Mouse (Mus musculus) forebrain, embryonic 10.5 days (tissue): Measurements from ENCODE around the gene Akr1c12. TPM values are rescaled to one million over a fixed set of nuclear protein-coding genes. Genes with fewer than 3 reads are reported as not detected.

ENCODE experiments used
- DNase-seq: peaks from one replicate; pipeline ENCODE4 v3.0.0-alpha.2; 2017; ENCODE audit warnings: low spot score; ENCODE audit errors: extremely low spot score
- H3K27ac ChIP-seq: fragments of 300-500 bp; sonication (generic); 2 replicates; pipeline ENCODE4 v1.5.1; 2016; ENCODE audit warnings: mild to moderate bottlenecking
- H3K27me3 ChIP-seq: fragments of 300-500 bp; sonication (generic); 2 replicates; pipeline ENCODE4 v1.6.1; 2016; ENCODE audit warnings: mild to moderate bottlenecking; ENCODE audit not compliant: poor library complexity, severe bottlenecking
- H3K36me3 ChIP-seq: fragments of 300-500 bp; sonication (generic); replicated peaks from 2 replicates; pipeline ENCODE4 v1.6.1; 2016; ENCODE audit warnings: mild to moderate bottlenecking, moderate library complexity
- H3K4me1 ChIP-seq: fragments of 300-500 bp; sonication (generic); 2 replicates; pipeline ENCODE4 v1.6.1; 2016
- H3K4me3 ChIP-seq: fragments of 300-500 bp; sonication (generic); 2 replicates; pipeline ENCODE4 v1.5.1; 2016; ENCODE audit warnings: mild to moderate bottlenecking, moderate library complexity
- H3K9me3 ChIP-seq: fragments of 300-500 bp; sonication (generic); 2 replicates; pipeline ENCODE4 v1.6.1; 2016; ENCODE audit warnings: mild to moderate bottlenecking, moderate library complexity
- WGBS: fragments of 180-500 bp; shearing (Covaris S2); methylation state at CpG from one replicate; pipeline ENCODE4 v1.1.7; 2016; 5-methylcytosine and 5-hydroxymethylcytosine counted together
- polyA plus RNA-seq: library from polyadenylated mRNA; unstranded; fragments of >200 nt; fragmentation: Nextera tagmentation; extraction: Ambion mirVana; gene quantifications from 2 replicates; pipeline ENCODE4 v1.2.1, GENCODE M21; 2016

Gene Akr1c12
- polyA plus RNA-seq, 1 experiment from 2014 or later, result 0.15 TPM

DNA sequence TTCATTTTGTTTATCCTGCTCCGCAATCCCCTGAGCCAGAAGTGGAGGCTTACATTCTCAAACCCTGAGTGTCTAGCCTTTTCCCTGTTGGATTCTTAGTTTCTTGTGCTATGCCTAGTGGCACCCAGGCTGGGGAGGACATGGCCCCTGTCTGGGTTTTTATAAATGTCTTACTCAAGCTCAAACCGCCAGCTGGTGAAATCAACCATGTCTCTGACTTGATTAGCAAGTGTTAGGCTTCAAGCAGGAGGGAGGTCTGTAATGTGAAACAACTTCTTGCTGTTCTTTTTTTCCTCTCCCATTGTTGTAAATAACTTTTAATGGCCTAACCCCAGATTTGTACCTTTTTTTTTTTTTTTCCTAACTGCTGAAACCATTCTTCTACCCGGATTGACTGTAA lies 29.9 kb downstream of the Akr1c12 start:
- 59% methylated on average over 3 of the region's 3 CpGs for WGBS
- Histone ChIP-seq H3K27ac (no peak overlapping the region), H3K36me3 (no peaks in the 10 kb centered on the region), H3K9me3 (no peaks in the 10 kb centered on the region), H3K27me3 (no peaks in the 10 kb centered on the region), H3K4me1 (peaks cover 9% of the 10 kb centered on the region), H3K4me3 (no peak overlapping the region)
- no peak for DNase-seq

DNA sequence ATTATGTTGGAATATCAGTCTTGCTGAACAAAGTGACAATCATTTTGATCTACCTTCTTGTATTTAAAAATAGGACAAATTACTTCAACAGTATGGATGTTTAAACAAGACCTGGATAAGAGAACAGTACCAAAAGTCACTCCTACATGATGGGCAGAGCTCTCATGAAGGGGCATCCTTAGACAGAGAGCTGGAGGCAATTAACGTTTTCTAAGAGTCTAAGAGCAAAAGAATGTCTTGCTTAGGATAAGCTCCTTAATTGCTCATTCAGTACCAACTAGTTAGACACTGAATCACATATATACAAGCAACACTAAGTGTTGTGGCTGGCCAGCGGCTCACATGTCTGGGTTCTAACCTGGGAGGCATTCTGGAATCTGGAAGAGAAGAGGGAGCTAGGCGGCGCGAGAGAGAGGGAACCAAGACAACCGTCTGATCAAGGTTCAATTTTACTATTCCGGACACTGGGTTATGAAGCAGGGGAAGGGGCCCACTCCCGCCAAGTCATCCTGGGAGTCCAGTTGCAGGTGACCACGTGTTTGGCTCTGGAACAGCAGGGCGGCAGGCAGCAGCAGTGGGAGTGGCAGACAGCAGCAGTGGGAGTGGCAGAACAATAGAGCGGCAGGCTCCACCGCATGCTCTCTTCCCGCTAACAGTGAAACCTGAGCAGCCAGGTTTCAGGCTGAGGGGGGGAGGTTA lies 34.2 kb downstream of the Akr1c12 start:
- no peaks in the 10 kb centered on the region for H3K9me3 ChIP-seq
- no peaks in the 10 kb centered on the region for H3K27me3 ChIP-seq
- H3K27ac ChIP-seq, result peak overlapping the region; percentile 66; the same call in 1 of the 2 replicates
- WGBS, result 2% methylated on average over 13 of the region's 13 CpGs
- DNase-seq, result peak; percentile 64
- peaks cover 9% of the 10 kb centered on the region for H3K4me1 ChIP-seq
- peak overlapping the region; percentile 46 for H3K4me3 ChIP-seq
- no peaks in the 10 kb centered on the region for H3K36me3 ChIP-seq

DNA sequence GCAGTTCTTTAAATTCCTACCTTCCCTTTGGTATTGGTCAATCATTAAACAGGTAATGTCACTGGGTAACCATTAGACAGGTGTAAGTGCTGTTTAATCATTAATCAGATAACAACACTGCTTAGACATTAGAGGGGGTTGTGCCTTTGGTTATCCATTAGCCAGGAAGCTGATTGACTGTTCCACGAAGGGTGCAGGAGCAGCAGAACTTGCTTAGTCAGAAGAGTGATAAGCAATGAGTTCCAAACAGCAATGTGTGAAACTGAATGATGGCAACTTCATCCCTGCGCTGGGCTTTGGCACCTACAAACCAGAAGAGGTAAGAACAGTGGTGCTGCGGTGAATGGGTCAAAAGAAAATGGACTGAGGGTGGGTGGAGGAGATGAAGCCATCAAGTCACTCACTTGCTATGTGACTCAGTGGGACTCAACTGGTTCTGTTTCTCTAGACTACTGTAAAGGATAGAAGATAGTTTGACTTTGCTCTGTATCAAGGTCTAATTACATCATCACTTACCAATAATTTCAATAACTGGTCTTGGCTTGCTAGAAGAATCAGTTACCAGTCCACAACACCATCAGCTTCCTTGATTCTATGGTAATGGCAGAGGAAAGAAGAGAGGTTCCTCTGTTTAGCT lies 45.6 kb downstream of the Akr1c12 start:
- WGBS, result 86% methylated on average over 3 of the region's 3 CpGs
- no peaks in the 10 kb centered on the region for H3K27me3 ChIP-seq
- H3K27ac ChIP-seq, result no peak overlapping the region
- H3K9me3 ChIP-seq, result no peaks in the 10 kb centered on the region
- H3K36me3 ChIP-seq, result no peaks in the 10 kb centered on the region
- no peaks in the 10 kb centered on the region for H3K4me1 ChIP-seq
- H3K4me3 ChIP-seq, result no peak overlapping the region
- DNase-seq, result no peak

DNA sequence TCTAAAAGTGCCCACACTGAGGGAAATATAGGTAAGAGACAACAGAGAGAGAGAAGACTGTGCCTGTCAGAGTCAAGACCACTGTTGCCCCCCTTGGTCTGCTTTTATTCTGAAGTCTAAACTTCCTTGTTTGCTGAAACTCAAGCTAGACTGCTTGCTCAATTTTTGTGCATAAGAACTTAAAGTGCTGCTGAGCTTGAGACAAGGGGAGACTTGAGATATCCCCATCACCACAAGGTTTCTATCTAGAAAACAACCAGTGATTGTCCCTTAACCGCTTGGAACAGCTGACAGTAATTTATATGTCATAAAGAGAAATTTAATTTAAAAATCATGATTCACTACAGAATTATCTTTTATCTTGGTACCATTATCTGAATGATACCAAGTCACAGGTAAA lies 46.1 kb downstream of the Akr1c12 start:
- H3K27ac ChIP-seq, result no peak overlapping the region
- 90% methylated on average over 1 of the region's 1 CpGs for WGBS
- H3K9me3 ChIP-seq, result no peaks in the 10 kb centered on the region
- H3K4me1 ChIP-seq, result no peaks in the 10 kb centered on the region
- H3K27me3 ChIP-seq, result no peaks in the 10 kb centered on the region
- no peak for DNase-seq
- H3K36me3 ChIP-seq, result no peaks in the 10 kb centered on the region
- H3K4me3 ChIP-seq, result no peak overlapping the region

DNA sequence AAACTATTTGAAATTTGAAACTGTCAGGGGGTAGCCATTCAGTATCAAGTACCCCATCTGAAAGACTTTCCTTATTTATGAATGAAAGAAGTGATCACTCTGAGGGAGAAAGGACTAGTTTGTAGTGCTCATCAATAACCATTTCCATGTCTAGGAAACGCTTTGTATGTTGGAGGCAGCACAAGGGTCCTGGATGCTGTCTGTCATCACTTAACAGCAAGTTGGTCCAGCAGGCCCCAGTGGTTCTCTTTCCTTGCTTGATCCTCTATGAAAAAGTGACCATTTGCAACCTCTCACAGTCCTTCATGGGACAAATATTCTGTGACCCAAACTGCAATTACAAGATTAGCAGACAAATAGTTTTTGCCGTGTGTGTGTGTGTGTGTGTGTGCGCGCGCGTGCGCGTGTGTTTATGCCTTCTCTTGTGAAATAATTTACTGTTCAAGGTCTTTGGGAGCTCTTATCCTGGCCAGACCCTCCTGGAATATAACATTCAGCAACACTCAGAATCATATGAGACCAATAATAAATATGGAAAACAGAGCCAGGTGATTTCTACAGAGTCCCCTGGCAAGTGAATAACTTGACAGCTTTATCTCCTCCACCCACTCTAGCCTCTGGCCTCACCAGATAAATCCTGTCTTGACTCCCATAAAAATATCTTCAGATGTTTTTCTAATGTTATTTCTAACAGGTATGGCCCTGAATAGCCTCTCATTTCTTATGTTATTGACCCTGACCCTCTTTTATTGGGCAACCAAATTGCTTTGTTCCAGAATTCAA lies 48.2 kb downstream of the Akr1c12 start:
- no peaks in the 10 kb centered on the region for H3K36me3 ChIP-seq
- 94% methylated on average over 8 of the region's 8 CpGs for WGBS
- no peaks in the 10 kb centered on the region for H3K4me1 ChIP-seq
- H3K4me3 ChIP-seq, result no peak overlapping the region
- no peak overlapping the region for H3K27ac ChIP-seq
- no peaks in the 10 kb centered on the region for H3K9me3 ChIP-seq
- no peaks in the 10 kb centered on the region for H3K27me3 ChIP-seq
- DNase-seq, result no peak

DNA sequence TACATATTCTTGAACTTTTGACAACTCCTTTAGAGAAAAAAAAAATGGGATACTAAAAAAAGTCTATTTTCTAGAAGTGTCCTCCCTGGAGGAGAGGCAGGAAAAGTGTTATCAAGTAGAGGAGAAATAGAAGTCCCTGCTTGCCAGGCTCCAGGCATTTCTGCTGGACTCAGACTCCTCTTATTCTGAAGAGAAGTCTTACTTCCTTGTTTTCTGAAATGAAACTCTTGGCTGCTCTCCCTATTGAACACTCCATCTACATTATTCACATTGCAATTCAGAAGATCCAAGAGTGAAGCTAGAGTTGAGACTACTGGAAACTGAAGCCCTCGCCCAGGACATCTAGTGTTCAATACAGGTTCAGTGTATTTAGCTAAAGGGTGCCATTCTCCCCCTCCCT lies 50.8 kb downstream of the Akr1c12 start, which contains the start of gene Akr1c19:
Akr1c19 (plus strand) TSS at position 260 of the 400 bp plus-strand sequence.
- Histone ChIP-seq H3K9me3 (no peaks in the 10 kb centered on the region), H3K27me3 (no peaks in the 10 kb centered on the region), H3K4me3 (no peak within 1 kb of the TSS), H3K27ac (no peak within 1 kb of the TSS), H3K4me1 (no peaks in the 10 kb centered on the region), H3K36me3 (no peaks in the 10 kb centered on the region)
- no peak for DNase-seq
- WGBS, result 85% methylated on average over 1 of the region's 1 CpGs

Other genes starting within 250 kb of the Akr1c12 start
- 0.19 and 0.38 TPM in 2 replicates for gene Akr1c14, start 230.4 kb downstream of the Akr1c12 start, polyA plus RNA-seq
- gene Akr1c18, start 128.8 kb downstream of the Akr1c12 start, polyA plus RNA-seq, result not detected in 2 replicates
- 0.21 and 0.52 TPM in 2 replicates for gene Akr1c13, start 88.3 kb downstream of the Akr1c12 start, polyA plus RNA-seq
- gene Akr1c19, start 50.7 kb downstream of the Akr1c12 start, polyA plus RNA-seq, result 0.15 and 0.26 TPM in 2 replicates
- not detected in 2 replicates for gene Akr1c6, start 154.9 kb upstream of the Akr1c12 start, polyA plus RNA-seq
- gene Akr1c20, start 243.9 kb upstream of the Akr1c12 start, polyA plus RNA-seq, result not detected in 2 replicates